Mouse (Mus musculus): ENCODE measurements around the gene Pqlc2.

Pqlc2 gene

GRCm38 (mm10) chr4:139305521-139305920 is 5.0 kb downstream of the Pqlc2 start:
- peak in 1 of 2 experiments; percentile 35 for DNase-seq (ENCODE audit: low spot score in 2 of 2)

GRCm38 (mm10) chr4:139302241-139302640 is 8.3 kb downstream of the Pqlc2 start:
- DNase-seq (ENCODE audit: low spot score in 2 of 2) = no peak

- no peak for DNase-seq (ENCODE audit: low spot score in 2 of 2)
Measured at GRCm38 (mm10) chr4:139301780-139302179, 8.7 kb downstream of the Pqlc2 start.

GRCm38 (mm10) chr4:139298671-139299366 is 11.7 kb downstream of the Pqlc2 start:
- DNase-seq (ENCODE audit: low spot score in 2 of 2) = no peak

GRCm38 (mm10) chr4:139297566-139297965 is 12.9 kb downstream of the Pqlc2 start:
- DNase-seq (ENCODE audit: low spot score in 2 of 2) = no peak

GRCm38 (mm10) chr4:139292038-139292437 is 18.5 kb downstream of the Pqlc2 start:
- no peak for DNase-seq (ENCODE audit: low spot score in 2 of 2)

- DNase-seq (ENCODE audit: low spot score in 2 of 2) = no peak
Measured at GRCm38 (mm10) chr4:139291099-139291498, 19.4 kb downstream of the Pqlc2 start.

GRCm38 (mm10) chr4:139289017-139289416 is 21.5 kb downstream of the Pqlc2 start:
- DNase-seq (ENCODE audit: low spot score in 2 of 2) = peak in 1 of 2 experiments; percentile 61

- peak; percentile 79 to 87 for DNase-seq (ENCODE audit: low spot score in 2 of 2)
Measured at GRCm38 (mm10) chr4:139287122-139287863, 23.2 kb downstream of the Pqlc2 start.

- DNase-seq (ENCODE audit: low spot score in 2 of 2) = no peak
Measured at GRCm38 (mm10) chr4:139286234-139286633, 24.3 kb downstream of the Pqlc2 start.

GRCm38 (mm10) chr4:139284877-139285276 is 25.6 kb downstream of the Pqlc2 start:
- DNase-seq (ENCODE audit: low spot score in 2 of 2) = no peak

GRCm38 (mm10) chr4:139282955-139283417 is 27.5 kb downstream of the Pqlc2 start:
- no peak for DNase-seq (ENCODE audit: low spot score in 2 of 2)

GRCm38 (mm10) chr4:139281791-139282345 is 28.6 kb downstream of the Pqlc2 start:
- no peak for DNase-seq (ENCODE audit: low spot score in 2 of 2)

- no peak for DNase-seq (ENCODE audit: low spot score in 2 of 2)
Measured at GRCm38 (mm10) chr4:139280530-139280929, 30.0 kb downstream of the Pqlc2 start.

GRCm38 (mm10) chr4:139276411-139276810 is 34.1 kb downstream of the Pqlc2 start:
- DNase-seq (ENCODE audit: low spot score in 2 of 2) = no peak

- DNase-seq (ENCODE audit: low spot score in 2 of 2) = no peak
Measured at GRCm38 (mm10) chr4:139274573-139274972, 35.9 kb downstream of the Pqlc2 start.

- DNase-seq (ENCODE audit: low spot score in 2 of 2) = no peak
Measured at GRCm38 (mm10) chr4:139272951-139273680, 37.4 kb downstream of the Pqlc2 start.

GRCm38 (mm10) chr4:139271562-139271961 is 38.9 kb downstream of the Pqlc2 start:
- no peak for DNase-seq (ENCODE audit: low spot score in 2 of 2)

- DNase-seq (ENCODE audit: low spot score in 2 of 2) = no peak
Measured at GRCm38 (mm10) chr4:139270168-139270567, 40.3 kb downstream of the Pqlc2 start.

GRCm38 (mm10) chr4:139268242-139268641 is 42.3 kb downstream of the Pqlc2 start:
- no peak for DNase-seq (ENCODE audit: low spot score in 2 of 2)

- DNase-seq (ENCODE audit: low spot score in 2 of 2) = no peak
Measured at GRCm38 (mm10) chr4:139267335-139267734, 43.2 kb downstream of the Pqlc2 start.

- DNase-seq (ENCODE audit: low spot score in 2 of 2) = no peak
Measured at GRCm38 (mm10) chr4:139266500-139266865, 44.0 kb downstream of the Pqlc2 start.

Measured in spleen, postnatal 10 days (tissue).